Mouse (Mus musculus): ENCODE data around the gene Spink4.
A peak's percentile ranks its signal among the peaks of the same experiment; 100 is the strongest.
"Not testable (repeated sequence)": the region's sequence is repeated elsewhere in the genome, so short reads cannot be mapped to it uniquely, and the experiment has no call there.

Spink4 gene

DNA sequence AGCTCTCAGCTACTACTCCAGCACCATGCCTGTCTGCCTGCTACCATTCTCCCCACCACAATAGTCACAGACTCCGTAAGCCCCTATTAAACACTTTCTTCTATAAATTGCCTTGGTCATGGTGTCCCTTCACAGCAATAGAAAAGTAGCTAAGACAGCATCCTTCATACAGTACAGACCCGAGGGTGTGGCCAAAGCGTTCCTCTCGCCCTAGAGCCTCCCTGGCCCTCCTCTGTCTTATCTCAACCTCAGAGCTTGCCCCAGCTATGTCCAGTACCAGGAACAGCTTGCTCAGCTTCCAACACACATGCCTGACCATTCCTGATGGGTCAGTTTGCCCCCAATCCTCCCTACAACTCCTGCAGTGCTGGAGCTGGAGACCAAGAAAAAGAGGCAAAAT is 19.2 kb upstream of the Spink4 start:
- no peak for DNase-seq (ENCODE audit: low read depth in 2 of 2, low spot score in 2 of 2)

DNA sequence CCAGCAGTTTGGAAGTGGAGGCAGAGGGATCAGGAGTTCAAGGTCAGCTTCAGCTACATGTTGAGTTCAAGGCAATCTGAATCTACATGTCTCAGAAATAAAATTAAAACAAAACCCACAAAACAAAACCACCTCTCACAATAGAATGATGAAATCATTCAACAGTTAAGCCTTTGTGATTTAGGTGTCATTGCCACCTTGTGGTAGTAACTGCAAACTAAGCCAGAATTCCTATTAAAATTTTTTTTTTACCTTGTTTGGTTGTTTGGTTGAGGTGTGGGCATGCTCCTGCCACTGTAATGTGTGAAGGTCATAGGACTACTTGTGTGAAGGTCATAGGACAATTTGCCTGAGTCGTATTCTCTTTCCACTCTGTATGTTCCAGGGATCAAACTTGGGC is 13.6 kb upstream of the Spink4 start:
- DNase-seq (ENCODE audit: low read depth in 2 of 2, low spot score in 2 of 2), result peak in 1 of 2 experiments; percentile 43

DNA sequence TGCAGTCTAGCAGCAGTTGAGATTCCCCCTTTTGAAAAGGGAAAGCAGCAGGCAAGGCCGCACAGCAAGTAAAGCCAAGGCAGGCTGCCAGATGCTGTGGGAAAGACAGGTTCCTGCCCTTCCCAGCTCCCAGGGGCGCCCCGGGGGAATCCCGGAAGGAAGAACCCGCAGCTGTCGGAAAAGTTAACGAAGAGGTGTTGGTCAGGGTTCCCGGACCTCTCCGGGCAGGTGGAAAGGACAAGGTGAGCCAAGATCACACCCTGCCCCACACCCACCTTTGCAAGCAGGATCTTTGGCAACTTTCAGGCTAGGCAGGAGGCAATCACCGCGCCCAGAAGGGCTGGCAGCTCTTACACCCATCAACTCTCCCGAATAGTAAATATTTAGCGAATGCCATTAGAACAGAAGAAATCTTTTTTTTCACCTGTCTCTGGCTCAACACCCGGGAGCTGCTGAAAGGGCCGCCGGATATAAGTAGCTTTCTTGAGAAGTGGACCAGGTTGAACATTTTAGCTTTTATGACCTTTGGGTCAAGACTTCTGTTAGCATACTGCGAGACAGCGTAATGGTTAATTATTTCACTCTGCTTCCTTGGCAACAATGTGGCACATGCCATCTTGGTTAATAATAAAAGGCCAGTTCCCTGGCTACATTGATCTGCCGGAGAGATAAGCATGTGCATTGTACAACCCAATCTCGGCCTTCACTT is 11.4 kb upstream of the Spink4 start:
- DNase-seq (ENCODE audit: low read depth in 2 of 2, low spot score in 2 of 2), result no peak

DNA sequence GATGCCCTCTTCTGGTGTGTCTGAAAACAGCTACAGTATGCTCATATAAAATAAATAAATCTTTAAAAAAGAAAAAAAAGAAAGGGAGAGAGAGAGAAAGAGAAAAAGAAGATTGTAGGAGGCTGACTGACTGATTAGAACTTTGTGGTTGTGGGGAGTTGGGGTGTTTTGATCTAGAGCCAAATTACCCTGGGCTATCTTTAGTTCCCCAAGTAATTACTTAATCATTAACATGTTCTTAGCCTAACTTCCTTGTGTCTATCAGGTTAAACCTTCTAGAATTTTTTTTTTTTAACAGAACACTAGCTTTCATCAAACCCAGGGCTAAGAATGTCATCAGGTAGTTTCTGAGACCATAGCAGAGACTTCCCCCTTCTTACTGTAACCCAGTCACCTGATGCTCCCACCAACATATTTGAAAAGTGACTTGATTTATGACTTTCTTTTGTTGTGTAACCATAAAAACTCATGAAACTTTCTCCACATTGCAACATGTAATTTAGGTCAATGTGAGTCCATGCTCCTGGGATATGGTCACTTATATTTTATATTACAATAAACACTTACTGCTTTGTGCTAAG is 5.5 kb upstream of the Spink4 start:
- DNase-seq (ENCODE audit: low read depth in 2 of 2, low spot score in 2 of 2), result no peak

DNA sequence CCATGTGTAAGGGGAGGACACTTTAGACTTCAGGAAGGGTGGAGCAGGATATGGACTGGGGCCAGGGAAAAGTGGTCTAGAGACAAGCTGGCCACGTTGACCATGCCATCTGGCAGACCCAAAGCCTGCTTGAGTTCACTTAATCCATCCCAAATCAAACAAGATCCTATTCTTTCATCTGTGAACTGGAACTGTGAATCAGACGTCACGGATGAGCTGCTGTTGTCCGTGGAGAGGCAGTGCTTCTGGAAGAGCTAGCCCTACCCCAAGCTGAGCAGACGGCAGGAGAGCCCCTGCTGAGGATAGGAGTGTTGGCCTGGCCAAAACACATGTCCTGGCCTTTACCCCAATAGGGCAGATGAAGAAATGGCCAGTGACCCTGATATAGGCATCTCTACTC is 3.9 kb upstream of the Spink4 start:
- DNase-seq (ENCODE audit: low read depth in 2 of 2, low spot score in 2 of 2), result no peak

DNA sequence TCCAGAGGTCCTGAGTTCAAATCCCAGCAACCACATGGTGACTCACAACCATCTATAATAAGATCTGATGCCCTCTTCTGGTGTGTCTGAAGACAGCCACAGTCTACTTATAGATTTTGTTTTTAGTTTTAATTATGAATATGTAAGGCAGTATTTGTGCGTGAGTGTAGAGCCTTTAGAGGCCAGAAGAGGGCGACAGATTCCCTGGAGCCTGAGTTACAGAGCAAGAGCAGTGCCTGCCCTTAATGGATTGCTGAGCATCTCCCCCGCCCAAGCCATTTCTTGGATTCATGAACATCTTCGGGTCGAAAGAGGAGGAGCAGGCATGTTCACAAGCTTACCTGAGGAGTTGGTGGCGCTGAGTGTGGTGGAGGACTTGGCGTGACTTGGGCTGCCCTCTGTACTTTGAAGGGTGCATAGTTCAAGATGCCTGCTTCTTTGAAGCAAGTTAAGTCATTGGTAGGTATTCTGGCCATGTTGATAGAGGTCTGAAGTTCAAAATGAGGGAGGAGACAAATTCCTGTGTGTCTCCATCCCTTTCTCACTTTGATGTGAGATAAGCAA is 3.2 kb upstream of the Spink4 start:
- no peak for DNase-seq (ENCODE audit: low read depth in 2 of 2, low spot score in 2 of 2)

DNA sequence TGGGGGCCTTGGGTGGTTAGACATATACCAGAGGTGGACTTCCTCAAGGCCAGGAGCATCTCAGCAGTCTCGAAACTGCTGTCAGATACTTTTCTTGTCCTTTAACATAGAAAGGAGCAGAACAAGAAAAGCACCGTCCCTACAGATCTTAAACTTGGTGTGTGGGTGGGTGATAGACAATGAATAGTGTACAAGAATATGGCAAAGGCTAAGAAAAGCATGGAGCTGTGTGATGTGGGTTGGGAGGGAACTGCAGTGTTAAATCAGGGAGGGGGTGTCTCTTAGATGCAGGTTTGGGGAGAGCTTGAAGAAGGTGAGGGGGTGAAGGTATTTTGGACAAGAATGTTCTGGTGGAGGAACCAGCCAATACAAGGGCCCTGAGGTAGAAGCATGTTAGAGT is 724 bp downstream of the Spink4 start:
- DNase-seq (ENCODE audit: low read depth in 2 of 2, low spot score in 2 of 2), result no peak

DNA sequence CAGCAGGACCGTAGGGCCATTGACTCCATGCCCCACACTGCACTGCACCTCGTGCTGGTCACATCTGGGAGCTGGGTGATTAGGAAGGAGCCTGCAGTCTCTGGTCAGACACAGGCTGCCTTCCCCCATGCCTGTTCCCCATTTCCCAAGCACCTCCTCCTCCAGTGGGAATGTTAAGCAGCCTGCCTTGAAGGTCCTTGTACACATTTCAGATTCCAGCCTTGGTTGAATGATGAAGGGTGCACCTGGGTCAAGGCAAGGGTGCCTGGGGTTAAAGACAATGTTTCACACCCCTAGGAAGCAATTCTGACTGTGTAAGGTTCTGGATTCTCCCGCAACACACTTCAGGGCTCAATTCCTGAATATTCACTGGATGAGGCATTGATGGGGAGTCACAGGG is 1.4 kb downstream of the Spink4 start:
- DNase-seq (ENCODE audit: low read depth in 2 of 2, low spot score in 2 of 2), result no peak

DNA sequence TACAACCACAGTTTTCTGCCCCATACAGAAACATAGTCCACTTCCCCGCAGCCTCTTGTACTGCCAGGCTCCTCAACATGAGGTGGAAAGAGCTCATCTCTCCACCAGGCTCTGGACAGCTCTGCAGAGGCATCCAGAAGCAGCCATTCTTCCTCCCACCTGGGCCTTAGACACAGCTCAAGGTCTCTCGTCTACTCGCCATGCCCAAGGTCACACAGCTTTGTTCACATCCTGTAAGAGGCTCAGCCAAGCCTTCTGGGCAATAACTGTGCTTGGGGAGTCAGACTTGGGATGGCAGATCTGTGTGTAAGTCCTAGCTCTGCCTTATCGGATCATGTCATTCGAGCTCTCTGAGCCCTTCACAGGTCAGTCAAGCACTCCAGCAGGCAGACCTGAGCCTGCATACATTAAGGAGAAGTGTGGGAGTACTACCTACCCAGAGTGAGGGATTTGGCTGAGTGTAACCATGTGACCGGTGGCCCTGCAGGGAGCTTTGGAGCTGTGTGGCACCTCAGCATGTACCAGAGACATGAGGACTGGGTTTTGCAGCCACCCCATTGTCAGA is 3.3 kb downstream of the Spink4 start:
- no peak for DNase-seq (ENCODE audit: low read depth in 2 of 2, low spot score in 2 of 2)

DNA sequence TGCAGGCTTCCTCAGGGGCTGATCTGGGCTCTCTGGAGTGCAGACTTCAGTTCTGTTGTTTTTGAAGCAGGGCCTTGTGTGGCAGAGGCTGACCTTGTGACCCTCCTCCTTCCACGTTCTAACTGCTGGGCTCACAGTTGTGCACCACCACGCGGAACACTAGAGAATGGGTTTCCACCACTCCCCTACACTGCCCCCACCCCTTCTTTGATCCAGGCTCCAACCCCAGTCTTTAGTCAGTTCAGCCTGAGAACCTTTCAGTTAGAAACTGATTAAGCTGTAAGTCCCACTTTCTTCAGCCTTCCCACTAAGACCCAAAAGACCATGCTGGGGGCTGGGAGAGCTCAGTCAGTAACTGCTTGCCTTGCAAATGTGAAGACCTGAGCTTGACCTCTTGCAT is 5.7 kb downstream of the Spink4 start:
- no peak for DNase-seq (ENCODE audit: low read depth in 2 of 2, low spot score in 2 of 2)

DNA sequence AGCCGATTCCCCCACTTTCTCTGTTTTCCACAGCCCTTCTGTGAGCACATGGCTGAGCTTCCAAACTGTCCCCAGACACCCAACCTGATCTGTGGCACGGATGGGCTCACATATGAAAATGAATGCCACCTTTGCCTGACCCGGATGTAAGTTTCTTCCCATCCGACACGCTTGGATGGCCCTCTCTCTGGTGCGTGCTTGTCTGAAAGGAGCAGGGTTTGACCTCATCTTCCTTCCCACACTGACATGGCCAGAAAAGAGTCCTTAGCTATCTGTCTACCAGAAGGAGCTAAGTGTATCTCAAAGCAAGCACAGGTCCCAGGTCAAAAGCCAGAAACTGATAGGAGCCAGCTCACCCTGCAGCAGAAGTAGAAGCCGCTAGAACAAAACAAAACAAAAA is 9.2 kb downstream of the Spink4 start:
- no peak for DNase-seq (ENCODE audit: low read depth in 2 of 2, low spot score in 2 of 2)

DNA sequence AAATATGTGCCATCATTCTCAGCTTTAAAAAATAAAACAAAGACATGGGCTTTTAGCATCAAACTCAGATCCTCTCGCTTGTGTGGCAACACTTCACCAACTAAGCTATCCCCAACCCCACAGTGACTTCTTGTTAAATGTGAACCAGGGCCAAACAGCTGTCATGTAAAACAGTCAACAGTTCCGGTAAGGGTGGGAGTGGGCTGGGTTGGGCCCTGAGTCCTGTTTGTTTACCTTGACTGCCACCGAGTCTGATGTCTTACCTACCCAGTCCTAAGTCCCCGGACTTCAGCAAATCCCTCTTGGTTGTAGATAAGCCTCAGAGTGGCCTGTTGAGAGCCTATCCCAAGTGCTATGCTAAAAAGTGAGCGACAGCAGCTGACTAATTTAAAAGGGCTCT is 13.8 kb downstream of the Spink4 start:
- no peak for DNase-seq (ENCODE audit: low read depth in 2 of 2, low spot score in 2 of 2)

DNA sequence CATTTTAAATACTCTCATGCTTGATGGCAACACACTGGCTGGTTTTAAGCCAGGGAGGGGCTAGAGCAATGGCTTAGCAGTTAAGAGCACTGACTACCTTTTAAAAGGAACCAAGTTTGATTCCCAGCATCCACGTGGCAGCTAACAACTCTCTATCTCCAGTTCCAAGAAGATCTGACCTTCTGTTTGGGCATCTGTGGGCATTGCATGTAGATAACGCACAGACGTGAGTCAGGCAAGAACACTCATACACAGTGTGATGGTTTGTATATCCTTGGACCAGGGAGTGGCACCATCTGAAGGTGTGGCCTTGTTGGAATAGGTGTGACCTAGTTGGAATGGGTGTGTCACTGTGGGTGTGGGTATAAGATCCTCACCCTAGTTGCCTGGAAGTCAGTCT is 14.5 kb downstream of the Spink4 start:
- not testable (repeated sequence) for DNase-seq (ENCODE audit: low read depth in 2 of 2, low spot score in 2 of 2)

DNA sequence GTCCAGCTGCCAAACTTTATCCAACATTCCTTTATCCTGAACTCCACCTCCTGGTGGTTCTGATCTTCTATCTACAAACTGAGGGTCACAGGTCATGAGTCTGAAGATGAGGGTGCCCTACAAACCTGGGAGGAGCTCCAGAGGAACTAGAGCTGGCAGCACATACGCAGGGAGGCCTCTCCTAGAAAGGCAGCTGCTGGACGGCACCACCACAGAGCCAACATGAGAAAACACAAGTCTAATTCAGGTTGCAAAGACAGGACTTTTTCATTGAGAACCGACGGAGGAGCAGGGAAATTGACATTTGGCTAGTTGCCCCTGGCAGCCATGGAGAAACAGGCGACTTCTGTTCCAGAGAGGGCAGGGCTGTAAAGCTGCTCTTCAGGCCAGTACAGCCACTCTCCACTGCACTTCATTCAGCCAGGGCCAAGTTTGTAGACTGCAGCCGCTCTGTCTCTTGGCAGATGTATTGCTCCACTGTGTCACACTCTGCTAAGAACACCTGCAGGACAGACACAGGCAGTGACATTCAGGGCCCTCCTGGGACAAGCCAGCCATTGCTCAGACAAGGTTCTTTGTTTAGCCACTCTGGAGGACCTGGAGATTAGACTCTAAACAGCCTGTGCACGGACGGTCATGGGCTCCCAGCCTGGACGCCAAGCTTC is 16.5 kb downstream of the Spink4 start:
- DNase-seq (ENCODE audit: low read depth in 2 of 2, low spot score in 2 of 2), result no peak

DNA sequence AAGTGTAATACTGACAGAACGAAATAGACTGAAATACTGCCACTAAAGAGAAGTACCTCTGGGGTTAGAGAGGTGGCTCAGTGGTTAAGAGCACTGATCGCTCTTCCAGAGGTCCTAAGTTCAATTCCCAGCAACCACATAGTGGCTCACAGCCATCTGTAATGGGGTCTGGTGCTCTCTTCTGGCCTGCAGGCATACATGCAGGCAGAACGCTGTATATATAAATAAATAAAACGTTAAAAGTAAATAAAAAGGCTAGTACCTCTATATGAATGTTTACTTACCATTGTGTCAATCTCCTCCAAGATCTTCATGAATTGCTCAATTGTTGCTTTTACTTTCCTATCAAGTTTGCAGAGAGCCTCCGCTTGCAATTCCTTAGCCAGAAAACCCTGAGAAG is 18.9 kb downstream of the Spink4 start:
- no peak for DNase-seq (ENCODE audit: low read depth in 2 of 2, low spot score in 2 of 2)

DNA sequence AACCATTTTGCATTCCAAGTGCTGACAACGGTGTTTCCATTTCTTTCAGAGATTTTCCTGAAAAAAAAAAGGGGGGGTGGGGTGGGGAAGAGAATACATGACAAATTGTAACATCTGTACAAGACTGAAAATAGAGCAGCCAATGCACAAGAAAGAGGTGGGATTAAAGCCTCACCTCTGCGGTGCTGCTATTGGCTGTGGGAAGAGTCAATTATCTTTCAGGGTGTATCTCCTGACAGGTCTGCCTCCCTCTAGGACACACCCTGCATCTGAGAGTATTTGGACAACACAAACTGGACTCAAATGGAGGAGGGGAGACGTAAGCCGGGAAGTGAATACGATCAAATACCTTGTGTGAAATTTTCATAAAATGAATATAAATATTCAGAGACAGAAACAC is 23.8 kb downstream of the Spink4 start:
- no peak for DNase-seq (ENCODE audit: low read depth in 2 of 2, low spot score in 2 of 2)

DNA sequence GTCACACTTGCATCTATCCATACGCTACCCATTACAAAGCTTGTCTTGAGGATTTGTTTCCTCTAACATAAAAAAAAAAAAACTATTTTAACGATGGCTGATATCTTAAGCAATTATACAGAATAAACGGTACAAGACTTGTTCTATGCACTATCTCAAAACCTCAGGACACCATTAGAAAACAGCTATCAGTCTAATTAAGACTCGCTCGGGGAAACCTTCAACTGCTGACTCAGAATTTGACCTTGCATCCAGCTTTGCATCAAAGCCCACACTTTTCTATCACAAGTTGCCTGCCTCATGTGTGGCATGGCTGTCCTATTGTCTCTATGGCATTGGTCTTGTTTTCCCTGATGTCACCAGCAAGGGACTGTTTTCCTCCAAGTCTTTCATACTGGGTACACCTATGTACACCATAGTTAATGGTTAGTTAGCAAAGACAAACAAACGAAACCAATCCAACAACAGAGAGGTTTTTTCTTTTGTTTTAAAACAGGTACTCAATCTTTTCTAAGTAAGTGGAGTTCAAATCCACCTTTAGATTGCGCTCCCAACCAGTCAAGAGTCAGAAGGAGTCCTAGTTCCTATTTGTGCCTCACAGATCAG is 26.8 kb downstream of the Spink4 start:
- no peak for DNase-seq (ENCODE audit: low read depth in 2 of 2, low spot score in 2 of 2)

DNA sequence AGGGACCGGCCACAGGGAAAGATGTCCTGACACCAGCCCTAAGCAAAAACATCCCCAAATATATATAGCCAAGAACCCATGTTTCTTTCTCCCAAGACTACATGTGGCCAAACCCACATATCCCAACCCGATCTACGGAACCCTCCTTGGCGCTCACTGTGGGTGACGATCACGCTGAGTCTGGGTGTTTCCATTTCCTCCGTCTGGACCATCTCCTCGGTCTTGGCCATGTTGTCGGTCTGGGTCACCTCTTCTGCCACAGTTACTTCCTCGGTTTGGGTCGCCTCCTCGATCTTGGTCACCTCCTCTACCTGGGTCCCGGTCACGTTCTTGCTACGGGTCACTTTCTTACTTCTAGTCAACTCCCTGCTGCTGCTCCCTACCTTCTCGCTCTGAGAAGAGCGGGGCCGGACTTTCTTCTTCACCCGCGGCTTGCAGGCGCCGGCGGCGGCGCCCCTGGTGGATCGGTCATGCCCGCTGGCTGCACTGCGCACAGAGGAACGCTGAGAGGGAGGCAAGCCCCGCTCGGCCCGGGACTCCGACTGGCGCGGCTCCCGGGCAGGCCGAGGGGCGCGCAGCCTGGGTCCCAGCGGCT is 27.8 kb downstream of the Spink4 start:
- DNase-seq (ENCODE audit: low read depth in 2 of 2, low spot score in 2 of 2), result no peak

DNA sequence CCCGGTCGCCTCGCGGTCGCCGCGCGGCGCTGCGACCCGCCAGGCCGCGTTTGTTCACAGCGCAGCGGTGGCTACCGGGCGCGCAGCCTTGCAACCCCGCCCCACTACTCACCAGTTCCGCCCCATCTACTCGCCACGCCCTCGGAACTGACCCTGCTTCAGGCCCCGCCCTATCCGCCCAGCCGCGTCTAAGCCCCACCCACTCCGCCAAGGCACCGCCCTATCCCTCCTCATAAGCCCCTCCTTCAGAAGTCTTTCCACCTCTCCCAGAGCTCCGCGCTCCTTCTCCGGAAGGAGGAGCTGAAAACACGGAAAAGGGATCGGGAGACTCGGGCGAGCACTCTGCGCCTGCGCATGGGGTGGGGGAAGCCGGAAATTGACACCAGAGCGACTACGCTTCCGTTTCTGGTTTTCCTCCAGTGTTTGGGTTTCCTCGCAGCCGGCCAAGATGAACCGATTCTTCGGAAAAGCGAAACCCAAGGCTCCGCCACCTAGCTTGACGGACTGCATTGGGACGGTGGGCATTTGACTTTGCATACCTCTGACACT is 28.4 kb downstream of the Spink4 start, which contains the start of the genes Bag1 and Chmp5:
Gene Bag1 (minus strand): TSS at position 135 of the 549 bp plus-strand sequence.
Gene Chmp5 (plus strand): TSS at position 248 of the 549 bp plus-strand sequence.
- DNase-seq (ENCODE audit: low read depth in 2 of 2, low spot score in 2 of 2), result peak; percentile 99

DNA sequence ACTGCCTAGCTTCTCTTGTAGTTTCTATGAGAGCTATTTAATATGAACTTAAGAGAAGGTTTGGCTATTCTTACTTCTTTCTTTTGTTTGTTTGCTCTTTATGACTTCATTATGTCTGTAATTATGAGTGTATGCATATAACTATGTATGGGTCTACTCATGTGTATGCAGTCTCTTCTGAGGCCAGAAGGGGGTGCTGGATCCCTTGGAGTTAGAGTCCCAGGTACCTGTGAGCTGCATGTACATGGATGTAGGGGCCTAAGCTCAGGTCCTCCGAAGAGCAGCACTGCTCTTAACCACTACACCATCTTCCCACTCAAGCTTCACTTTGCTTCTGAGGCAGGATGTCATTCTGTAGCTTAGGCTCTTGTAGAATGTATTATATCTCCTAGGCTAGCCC is 33.7 kb downstream of the Spink4 start:
- DNase-seq (ENCODE audit: low read depth in 2 of 2, low spot score in 2 of 2), result peak in 1 of 2 experiments; percentile 11

DNA sequence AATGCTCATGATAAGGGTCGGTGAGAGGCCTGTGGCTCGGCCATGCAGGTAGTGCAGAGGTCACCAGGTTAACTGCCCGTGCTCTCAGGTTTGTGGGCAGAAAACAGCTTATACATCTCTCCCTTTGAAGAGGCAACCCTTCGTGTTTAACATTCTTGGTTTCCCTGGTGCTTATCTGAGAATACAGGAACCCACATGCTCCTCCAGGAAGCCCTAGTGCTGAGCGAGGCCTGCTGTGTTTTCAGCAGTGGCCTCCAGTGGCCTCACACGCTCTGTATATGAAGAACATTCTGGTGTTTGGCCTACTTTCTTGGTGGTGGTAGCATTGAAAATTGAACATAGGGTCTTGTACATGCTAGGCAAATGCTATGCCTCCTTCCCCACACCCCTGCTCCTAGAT is 36.1 kb downstream of the Spink4 start:
- no peak for DNase-seq (ENCODE audit: low read depth in 2 of 2, low spot score in 2 of 2)
